Mouse (Mus musculus) adrenal gland, adult 18-20 months (tissue): ENCODE measurements around the gene Mxra7. TPM values are rescaled to one million over a fixed set of nuclear protein-coding genes. Genes with fewer than 3 reads are reported as not detected.

ENCODE experiments used
- DNase-seq, 2 experiments: peaks; one replicate each; pipeline ENCODE4 v3.0.0; 2021 to 2022; ENCODE audit warnings: low spot score in 2 of 2
- total RNA-seq, 2 experiments: library from RNA; stranded (reverse); gene quantifications; 1 replicate in 1 of 2; 2 replicates in 1 of 2; pipeline ENCODE4 v1.2.3; 2021

The Mxra7 gene
- total RNA-seq, 2 experiments from 2014 or later = 44.3 to 55.9 TPM

DNA sequence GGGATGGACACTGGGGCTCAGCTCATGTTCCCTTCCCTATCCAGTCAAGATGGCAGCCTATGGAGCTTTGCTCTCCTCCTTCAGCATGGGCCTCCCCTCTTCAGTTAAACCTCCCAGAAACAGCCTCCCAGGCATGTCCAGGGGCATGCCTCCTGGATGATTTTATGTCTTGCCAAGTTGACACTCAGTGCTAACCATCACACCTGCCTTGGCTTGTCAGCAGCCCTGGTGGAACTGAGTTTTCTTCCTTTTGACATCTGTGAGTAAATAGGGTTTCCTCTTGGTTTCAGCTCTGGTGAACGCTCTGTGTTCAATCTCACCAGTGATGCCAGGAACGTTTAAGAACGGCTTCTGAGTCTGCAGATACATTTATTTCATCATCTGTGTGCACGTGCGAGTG is 25.1 kb downstream of the Mxra7 start:
- DNase-seq = no peak

DNA sequence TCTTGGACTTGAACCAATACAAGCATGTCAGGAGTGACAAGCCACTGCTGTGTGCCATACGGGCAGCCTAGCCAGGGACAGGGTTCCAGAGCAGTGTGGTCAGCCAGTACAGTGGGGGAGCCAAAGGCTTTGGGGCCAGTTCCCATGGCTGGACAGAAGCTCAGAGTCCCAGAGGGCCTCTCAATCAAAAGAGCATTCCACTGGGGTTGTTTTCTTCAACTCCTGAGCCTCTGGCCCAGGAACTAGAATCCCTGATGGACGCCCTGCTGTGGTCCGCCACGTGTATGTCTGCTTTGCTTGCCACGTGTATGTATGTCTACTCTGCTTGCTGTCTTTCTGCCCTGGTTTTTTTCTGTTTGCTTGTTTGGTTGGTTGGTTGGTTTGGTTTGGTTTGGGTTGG is 26.7 kb downstream of the Mxra7 start:
- DNase-seq = no peak

DNA sequence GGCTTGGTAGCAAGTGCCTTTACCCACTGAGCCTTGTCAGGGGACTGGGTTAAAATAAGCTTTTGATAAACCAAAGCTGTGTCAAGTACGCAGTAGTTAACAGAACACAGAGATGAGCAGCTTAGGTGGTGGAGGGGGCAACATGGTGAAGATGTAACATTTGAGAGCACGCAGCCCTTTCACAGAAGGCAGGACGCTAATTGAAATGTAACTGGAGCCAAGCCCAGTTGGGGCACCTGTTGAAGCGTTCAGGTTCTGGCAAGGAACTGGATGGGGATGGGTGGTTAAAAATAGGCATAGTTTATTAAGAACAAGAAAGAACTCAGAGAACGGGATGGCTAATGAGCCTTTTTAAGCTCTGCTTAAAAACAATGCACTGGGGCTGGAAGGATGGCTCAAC is 28.5 kb downstream of the Mxra7 start:
- no peak for DNase-seq

DNA sequence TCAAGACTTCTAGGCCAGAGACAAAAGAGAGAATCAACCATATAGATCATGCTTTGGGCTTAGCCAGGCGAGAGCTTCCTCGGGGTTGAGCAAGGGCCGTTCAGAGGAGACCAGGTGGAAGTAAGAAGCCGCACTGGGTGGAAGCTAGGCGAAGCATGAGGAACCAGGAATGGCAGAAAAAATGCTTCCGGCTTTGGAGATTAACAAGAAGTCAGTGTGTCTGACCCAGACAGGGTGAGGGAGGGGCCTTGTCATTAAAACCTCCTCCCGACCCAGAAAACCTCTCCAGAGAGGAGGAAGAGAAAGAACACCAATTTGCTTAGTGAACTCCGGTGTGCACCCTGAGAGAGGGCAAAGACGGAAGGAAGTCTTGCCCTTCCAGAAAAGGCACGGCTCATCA is 43.6 kb downstream of the Mxra7 start:
- DNase-seq = no peak

DNA sequence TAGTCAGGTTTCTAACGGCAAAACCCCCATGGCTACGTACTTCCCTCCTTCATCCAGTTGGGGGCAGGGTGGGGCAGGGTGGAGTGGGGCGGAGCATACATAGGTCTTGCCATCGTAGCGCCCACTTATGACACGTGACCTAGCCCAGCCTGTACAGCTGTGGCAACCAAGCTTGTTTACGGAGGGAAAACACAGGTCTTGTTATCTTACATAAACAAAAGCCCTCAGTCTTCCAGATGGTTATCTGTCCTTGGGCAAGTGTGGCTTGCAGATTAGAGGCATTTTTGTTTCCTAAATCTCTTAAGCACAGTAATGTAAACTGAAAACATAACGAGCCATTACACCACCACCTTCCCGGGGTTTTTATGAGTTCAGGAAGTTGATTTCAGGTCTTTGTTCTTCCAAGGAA is 45.1 kb downstream of the Mxra7 start:
- no peak for DNase-seq

DNA sequence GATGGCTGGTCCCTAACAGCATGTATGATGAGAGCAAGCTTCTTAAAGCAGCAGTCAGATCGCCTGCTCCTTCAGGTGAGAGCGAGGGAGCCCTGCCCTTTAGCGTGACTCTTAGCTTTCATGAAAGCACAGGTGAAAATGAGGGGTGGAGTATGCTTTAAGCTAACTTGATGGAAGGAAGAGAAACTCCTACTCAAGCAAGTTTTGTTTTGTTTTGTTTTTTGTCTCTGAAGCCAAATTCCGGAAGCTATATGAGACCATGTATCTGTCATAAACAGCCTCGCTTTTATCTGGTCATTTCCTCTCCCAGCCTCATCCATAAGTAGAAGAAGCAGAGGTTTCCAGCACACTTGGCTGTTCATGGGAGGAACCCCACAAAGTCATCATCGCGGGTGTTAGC is 52.4 kb downstream of the Mxra7 start, which contains the start of gene St6galnac1:
TSS of gene St6galnac1 (minus strand) at position 101 of the 400 bp plus-strand sequence.
- DNase-seq = no peak

DNA sequence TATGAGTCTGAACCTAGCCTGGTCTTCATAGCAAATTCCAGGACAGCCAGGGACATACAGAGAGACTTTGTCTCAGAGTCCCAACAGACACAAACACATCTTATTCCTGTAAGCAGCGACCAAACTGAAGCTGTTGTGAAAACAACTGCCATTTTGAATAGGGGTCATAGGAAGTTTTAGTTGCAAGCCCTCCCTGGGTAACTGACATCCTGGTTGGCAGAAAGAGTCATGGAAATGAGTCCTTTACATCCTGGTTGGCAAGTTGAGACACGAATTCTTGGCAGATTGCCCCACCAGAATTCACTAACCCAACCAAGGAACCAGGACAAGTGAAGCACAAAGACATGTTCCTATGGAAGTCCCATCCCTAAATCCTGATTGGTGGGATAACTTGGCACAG is 54.6 kb downstream of the Mxra7 start:
- DNase-seq = no peak

DNA sequence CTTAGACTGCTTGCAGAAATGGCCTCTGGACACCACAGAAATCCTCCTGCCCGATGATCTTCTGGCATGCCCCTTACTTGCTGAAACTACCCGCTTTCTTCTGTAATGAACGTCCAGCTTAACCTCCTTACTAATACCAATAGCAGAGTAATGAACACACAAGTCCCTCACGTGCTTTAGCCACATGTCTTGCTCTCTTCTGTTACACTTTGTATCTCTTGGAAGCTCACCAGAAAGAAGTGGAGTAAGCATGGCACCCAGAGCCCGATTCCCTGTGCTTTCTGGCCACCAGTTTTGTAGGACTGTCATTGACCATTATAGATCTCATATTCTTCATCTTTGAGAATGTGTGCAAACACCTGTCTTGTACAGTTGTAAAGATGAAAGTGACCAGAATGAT is 58.0 kb downstream of the Mxra7 start:
- no peak for DNase-seq

DNA sequence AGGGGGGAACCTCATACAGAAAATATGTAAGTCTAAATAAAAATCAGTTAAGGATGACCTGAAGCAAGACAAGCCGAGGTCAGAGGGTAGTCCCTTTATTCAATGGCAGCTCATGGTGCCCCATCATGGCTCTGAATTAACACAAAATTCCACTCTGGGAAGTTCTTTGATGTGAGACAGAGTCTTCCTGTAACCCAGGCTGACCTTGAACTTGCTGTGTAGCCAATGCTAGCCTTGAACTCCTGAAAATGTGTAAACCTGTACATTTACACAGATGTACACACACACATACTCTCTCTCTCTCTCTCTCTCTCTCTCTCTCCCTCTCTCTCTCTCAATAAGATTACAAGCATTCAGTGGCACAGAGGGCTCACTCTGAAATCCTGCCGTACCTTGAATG is 62.9 kb downstream of the Mxra7 start:
- no peak for DNase-seq

DNA sequence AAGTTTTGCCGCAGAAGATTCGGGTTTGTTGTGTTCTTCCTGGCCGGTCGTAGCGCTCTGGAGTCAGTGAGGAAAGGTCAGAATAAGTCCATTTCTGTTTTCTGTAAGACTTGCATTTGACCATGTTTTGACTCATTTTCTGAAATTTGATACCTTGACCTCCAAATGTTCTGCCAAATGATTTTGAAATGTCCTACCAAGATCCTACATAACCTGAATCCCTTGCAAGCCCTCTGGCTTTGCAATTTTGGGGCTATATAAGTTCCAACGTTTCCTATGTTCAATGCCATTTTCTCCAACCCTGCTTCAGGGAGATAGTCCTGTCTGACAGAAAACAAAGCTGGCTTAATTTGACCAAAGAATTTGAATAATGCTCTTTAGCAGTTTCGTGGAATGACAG is 63.5 kb downstream of the Mxra7 start:
- no peak for DNase-seq

DNA sequence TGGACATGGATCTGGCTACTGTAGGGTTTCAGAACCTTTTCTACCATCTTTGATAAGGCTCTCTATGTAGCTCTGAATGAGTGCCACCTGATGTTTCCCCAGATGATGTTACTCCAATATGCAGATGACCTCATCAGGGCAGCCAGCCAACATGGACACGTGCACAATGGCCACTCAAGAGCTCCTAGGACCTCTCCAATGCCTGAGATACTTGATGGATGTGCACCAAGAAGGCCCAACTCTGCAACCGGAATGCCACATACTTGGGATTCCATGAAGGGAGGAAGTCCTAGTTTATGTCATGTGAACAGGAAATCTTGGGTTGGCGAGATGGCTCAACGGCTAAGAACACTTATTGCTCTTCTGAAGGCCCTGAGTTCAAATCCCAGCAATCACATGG is 72.7 kb downstream of the Mxra7 start:
- DNase-seq = no peak

DNA sequence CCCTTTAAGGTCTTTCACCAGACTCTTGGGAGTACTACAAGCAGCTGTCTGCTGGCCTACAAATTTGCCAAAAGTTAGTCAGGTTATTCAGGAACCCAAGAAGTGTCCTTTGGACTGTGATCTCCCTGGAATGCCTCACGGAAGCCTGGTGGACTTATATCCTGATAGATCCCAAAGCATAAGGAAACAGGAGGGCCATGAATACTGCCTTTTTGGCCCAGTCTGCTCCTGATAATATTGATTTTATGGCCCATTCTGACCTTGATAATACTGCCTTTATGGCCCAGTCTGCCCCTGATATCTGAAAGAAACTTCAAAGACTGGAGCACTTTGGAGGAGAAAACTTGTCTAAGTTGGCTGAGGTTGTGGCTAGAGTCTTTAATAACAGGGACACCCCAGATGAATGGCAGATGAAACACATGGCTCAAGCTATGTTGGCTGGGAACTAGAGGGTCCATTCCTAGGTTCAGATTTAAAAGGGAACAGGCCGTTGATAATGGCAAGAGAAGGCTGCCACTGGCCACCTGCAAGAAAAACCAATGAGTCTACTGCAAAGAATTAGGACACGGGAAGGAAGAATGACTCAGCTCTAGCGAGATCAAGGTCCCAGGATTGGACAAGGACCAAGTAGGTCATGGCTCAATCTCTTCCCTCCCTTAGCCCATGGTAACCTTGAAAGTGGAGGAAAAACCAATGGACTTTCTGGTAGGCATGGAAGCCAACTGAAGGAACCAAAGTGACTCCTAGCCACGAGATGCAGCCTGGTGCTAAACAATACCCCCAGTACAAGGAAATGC is 74.0 kb downstream of the Mxra7 start:
- peak; percentile 32 to 55 for DNase-seq

Other genes with a start within 250 kb of the Mxra7 start
- 10 to 100 TPM; 27.6 to 29.0 TPM for gene Ube2o, start 246.6 kb downstream of the Mxra7 start, total RNA-seq
- not detected for gene Aanat, start 241.6 kb downstream of the Mxra7 start, total RNA-seq
- gene Rhbdf2, start 201.0 kb downstream of the Mxra7 start, total RNA-seq = 10 to 100 TPM; 12.1 to 17.6 TPM
- gene Prcd, start 174.5 kb downstream of the Mxra7 start, total RNA-seq = 10 to 100 TPM; 12.5 to 13.2 TPM
- gene Cygb, start 173.7 kb downstream of the Mxra7 start, total RNA-seq = 10 to 100 TPM; 26.0 to 42.7 TPM
- gene St6galnac1, start 52.5 kb downstream of the Mxra7 start, total RNA-seq = under 1 TPM in 1 of 2 experiments, not detected in 1; 0.32 TPM
- gene Mettl23, start 15.2 kb upstream of the Mxra7 start, total RNA-seq = 10 to 100 TPM; 32.2 to 32.7 TPM
- 10 to 100 TPM; 42.2 to 52.6 TPM for gene Jmjd6, start 15.4 kb upstream of the Mxra7 start, total RNA-seq
- 10 to 100 TPM; 39.3 to 42.3 TPM for gene Mfsd11, start 24.4 kb upstream of the Mxra7 start, total RNA-seq
- gene Srsf2, start 25.0 kb upstream of the Mxra7 start, total RNA-seq = 100 to 1,000 TPM; 228 to 275 TPM
- under 1 TPM; 0.19 to 0.36 TPM for gene Mgat5b, start 90.8 kb upstream of the Mxra7 start, total RNA-seq